Mouse (Mus musculus): ENCODE measurements at regions not wholly inside any gene's neighbourhood (a gene's known extent, or its start where the extent isn't known, plus 50 kb on each side); places are given as distances from the start of the nearest gene placed in this dataset.

DNA sequence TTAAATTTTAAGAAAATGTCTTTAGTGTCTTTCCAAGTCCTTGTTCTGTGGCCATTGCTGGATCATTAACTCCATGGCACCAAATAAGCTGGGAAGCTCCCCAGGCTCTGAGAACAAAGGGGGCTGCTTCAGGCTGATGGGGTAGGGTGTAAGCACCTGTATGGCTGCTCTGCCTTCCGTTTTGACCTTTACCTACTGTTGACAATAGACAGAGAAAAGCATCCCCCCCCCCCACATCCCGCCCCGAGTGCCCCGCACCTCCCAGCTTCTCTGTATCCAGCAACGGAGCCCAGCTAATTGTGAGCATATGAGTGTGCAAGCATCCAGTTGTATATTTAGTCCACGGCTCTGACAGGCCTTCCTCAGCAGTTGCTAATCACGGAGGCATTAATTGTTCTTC lies 78.0 kb upstream of the Gas1 start:
- TF ChIP-seq POLR2A (IDR thresholded peaks at IDR 0.05; ENCODE audit: insufficient read length, low read depth) (no peak), CEBPB (IDR thresholded peaks at IDR 0.05; ENCODE audit: insufficient read depth, poor library complexity, severe bottlenecking) (no peak)

All from myocyte (in vitro differentiated cells).